Mouse (Mus musculus): ENCODE measurements around the gene Pde4b.
"Not testable (repeated sequence)": the region's sequence is repeated elsewhere in the genome, so short reads cannot be mapped to it uniquely, and the experiment has no call there.

The Pde4b gene

GRCm38 (mm10) chr4:102087091-102087565 lies at the start of gene Pde4b:
Pde4b (plus strand) TSS chr4:102087543.
- no peak for DNase-seq (ENCODE audit: low spot score in 2 of 2)

DNA sequence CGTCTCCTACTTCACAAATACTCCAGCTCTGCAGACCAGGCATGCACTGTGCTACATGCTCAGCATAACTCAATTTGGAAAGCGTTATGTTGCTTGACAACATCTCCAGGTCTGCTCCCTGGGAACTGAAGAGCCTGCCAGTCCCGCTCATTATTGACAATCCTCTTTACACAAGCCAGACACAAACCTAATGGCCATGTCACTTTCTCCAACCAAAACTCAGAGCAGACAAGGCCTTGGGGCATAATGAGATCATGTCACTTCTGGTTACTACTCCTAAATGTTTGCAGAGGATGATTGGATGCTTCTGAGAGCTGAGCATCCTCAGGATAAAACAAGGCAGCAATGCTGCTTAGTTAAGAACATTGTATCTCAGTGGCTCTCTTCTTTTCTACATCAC lies 47.2 kb upstream of the Pde4b start:
- no peak for DNase-seq (ENCODE audit: low spot score in 2 of 2)

DNA sequence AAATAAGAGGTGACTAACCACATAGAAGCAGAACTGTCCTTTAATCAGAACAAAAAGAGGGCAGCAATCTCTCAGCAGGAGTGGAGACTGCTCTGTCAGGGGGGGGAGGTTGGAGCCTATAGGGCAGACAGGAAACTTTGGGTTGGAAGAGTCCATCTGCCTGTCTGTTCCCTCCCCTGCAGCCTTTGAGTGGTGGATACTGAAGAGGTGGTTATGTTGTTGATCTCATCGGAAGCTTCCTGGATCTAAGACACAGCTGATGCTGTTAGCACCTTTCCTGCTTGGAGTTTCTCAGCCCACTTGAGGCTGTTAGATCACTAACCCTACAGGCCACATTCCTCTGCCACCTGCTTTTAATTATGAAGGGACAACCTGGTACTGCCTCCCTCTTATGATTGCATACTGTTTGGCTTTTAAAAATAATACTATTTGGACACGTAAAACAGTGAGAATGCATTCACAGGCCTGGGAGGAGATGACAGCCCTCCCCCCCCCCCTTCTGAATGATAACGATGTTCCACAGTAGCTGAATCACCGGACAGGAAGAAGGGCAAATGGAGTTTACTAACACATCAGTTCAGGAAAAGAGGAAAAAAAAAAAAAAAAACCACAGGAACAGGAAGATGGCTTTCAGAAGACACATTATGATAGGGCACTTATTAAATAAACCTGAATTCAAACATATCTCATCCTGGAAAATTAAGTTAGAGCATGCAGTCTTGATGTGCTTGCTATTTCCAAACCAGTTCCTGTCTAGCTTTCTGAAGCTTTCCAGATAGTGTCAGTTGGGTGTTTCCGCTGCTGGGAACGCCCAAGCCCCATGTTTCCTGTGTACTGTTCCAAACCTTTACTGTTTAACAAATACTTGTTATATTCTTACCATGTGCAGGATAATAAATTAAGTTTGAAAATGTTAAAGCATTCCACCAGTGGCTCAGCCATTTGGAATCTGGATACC lies 41.9 kb upstream of the Pde4b start:
- DNase-seq (ENCODE audit: low spot score in 2 of 2) = no peak

DNA sequence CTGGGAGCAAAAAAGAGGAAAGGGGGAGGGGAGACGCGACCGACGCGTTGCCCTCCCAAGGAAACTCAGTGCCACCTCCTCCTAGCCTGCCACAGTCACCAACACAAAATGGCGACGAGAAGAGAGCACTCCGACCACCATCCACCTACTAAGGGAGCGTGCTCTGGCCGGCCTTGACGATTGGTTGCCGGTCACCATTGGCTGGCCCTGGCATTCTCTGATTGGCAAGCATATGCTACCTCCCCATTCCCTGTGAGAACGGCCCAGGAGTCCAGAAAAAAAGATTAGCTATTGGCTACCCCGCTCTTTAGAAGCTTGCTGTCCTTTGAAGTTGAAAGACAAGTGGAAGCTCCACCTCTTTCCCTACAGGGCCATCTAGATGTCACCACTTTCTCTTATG lies 38.0 kb upstream of the Pde4b start:
- DNase-seq (ENCODE audit: low spot score in 2 of 2) = not testable (repeated sequence)

DNA sequence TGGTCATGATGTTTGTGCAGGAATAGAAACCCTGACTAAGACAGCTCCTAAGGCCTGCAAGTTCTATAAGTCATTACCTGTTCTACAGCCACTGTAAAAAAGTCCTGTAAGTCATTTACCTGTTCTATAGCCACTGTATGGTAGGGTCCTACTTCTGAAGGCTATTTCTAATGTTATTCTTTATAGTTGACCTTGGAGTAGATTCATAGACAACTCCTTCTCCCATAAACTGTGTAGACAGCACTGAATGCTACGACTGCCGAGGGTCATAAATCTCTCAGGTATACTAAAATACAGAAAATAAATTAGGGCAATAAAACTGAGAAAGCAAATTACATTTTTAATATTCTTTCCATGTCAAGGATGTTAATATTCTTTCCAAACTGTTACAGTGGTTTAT lies 26.0 kb upstream of the Pde4b start:
- no peak for DNase-seq (ENCODE audit: low spot score in 2 of 2)

- no peak for DNase-seq (ENCODE audit: low spot score in 2 of 2)
Measured at GRCm38 (mm10) chr4:102069314-102069713, 18.0 kb upstream of the Pde4b start.

DNA sequence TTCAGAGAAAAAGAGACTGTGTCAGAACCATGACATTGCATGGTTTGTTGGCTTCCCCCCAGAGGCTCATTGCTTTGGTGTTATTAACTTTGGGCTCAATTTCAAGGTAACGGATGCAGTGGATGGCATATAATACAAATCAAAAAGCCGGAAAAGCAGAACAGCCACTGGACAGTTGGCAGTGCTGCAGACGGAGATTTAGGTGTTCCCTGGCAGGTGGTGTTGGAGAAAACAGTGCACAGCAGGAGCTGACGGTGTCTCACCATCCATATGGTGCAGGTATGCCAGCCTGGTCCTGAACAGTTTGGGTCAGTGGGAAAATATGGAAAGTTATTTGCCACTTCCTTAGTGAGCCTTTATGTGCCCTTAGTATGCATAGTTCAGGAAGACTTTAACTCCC lies 1.0 kb upstream of the Pde4b start:
- DNase-seq (ENCODE audit: low spot score in 2 of 2) = no peak

GRCm38 (mm10) chr4:102087566-102088234 lies 357 bp downstream of the Pde4b start:
- DNase-seq (ENCODE audit: low spot score in 2 of 2) = no peak

GRCm38 (mm10) chr4:102088235-102088867 lies 1.0 kb downstream of the Pde4b start:
- DNase-seq (ENCODE audit: low spot score in 2 of 2) = no peak

- DNase-seq (ENCODE audit: low spot score in 2 of 2) = no peak
Measured at GRCm38 (mm10) chr4:102095851-102096250, 8.5 kb downstream of the Pde4b start.

- no peak for DNase-seq (ENCODE audit: low spot score in 2 of 2)
Measured at GRCm38 (mm10) chr4:102102241-102102640, 14.9 kb downstream of the Pde4b start.

DNA sequence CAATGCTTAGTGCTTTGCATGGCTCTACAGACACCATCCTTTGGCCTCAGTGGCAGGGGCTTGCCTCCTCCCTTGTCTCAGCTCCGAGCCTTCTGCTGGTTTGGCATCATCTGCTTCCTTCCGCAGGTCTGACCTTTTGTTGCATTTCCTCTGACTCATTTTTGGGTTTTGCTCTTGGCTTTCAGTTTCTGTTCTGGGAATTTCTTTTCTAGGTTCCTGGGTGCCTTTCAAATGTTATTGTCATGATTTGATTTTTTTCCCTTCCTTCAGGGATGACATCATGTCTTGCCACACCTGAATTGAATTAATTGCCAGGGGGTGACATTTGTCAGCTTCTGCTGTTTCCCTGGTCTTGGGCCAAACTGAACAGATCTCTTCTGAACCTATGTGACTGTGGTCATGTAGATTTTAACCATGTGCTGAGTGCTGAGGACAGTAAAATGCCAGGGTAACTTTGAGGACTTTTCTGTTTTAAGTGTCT lies 17.2 kb downstream of the Pde4b start:
- no peak for DNase-seq (ENCODE audit: low spot score in 2 of 2)

DNA sequence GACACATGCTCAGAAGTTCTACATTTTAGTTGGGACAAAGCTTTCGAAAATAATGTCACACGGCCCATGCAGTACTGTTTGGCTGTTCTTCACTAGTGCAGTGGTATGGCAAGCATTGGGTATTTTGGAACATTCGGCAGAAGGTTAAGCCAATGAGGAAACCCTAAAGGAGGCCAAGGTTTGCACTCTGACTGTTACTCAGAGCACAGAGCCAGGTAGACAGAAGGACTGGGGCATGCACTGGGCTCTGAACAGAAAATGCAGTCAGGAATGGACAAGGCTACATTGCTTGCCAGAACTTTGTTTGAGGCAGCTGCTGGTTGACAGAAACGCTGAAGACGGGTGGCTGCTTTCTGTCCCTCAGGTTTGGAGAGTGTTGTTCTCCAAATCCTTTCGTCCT lies 19.4 kb downstream of the Pde4b start:
- no peak for DNase-seq (ENCODE audit: low spot score in 2 of 2)

DNA sequence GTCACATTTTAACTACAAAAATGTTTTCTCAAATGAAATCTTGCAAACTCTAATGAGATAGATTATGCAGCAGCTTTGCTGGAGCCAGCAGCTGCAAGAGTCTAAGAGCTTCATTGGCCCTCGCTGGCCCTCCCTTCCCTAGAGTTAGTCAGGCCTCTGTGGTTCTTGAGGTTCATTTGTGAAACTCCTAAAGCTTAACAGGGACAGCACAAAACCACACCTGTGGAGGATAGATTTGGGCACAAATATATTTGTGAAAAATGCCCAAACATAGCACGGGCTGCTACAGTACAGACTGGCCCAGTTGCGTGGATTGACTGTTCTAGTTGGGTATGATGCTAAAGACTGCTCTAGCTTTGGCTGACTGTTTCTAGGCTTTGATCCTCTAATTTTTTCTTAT lies 32.1 kb downstream of the Pde4b start:
- no peak for DNase-seq (ENCODE audit: low spot score in 2 of 2)

DNA sequence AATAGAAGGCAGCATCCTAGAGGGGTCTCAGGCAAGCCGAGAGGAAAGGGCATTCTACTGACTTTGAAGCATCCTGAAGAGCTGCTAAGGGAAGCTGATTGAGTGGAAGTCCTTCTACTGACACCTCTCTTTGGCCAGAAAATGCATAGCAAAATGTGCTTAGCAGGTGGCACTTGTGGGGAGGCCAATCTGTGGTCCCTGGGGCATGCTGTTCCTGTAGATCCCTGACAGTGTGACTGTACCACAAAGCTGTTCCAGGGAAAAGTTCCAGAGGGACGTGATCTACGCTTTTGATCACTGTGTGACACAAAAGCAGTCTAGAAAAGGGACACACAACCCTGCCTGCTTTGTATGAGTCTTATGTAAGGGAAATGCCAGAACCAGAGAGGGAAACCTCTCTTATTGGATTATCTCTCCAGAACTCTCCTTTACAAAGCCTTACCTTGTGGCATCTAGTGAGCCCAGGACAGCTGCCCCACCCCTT lies 49.1 kb downstream of the Pde4b start:
- DNase-seq (ENCODE audit: low spot score in 2 of 2) = no peak

DNA sequence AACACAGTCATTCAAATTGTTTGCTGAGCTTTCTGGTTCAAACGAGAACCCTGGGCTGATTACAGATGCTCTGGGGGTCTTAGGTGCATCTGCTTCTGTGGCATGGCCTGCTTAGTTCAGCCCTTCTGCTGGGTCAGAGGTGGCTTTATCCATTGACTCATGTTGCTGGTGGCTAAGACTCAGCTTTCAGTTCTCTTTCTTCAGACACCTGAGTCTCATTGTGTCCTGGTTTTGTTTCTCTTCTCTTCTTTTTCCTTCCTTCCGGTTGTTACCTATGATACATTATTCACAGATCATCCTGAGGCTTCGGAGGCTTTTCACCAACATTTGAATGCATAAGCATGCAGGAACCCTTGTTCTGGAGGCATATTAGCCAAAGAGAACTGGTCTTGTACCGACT lies 51.0 kb downstream of the Pde4b start:
- DNase-seq (ENCODE audit: low spot score in 2 of 2) = no peak

- DNase-seq (ENCODE audit: low spot score in 2 of 2) = no peak
Measured at GRCm38 (mm10) chr4:102141241-102141640, 53.9 kb downstream of the Pde4b start.

DNA sequence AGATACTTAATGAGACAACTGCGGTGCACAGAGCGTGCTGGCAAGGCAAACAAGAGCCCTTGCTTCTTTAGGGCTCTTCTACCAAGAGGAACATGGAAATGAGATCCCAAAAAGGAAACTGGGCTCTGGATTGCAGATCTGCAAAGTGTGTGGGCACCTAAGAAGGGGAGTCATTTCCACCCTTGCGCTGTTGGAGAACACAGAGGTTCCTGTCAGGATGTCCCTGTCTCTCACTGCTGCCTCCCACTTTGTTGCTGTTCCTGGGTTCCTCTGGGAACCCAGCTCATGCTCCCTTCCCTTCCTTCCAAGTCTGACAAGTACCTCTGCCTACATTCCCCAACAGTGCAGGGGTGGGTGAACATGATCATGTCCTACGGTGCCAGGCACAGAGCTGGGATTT lies 61.4 kb downstream of the Pde4b start:
- no peak for DNase-seq (ENCODE audit: low spot score in 2 of 2)

DNA sequence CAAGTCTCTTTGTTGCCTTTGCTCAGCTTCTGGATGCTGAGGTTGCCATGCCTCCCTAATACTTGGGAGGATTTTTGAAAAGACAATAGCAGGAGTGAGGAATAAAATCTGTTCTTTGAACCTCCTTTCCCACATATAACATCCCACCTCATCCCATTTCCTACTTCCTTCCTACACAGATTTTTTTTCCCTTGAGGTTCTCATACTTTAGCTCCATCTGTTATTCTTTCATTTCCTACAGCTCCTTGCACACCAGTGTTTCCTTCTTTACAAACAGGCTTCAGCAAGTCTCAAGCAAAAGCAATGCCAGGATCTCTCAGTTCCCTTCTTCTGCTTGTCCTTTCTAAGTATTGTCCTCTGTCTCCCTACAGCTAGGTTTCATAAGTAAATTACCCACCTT lies 71.8 kb downstream of the Pde4b start:
- DNase-seq (ENCODE audit: low spot score in 2 of 2) = no peak

GRCm38 (mm10) chr4:102171636-102172035 lies 84.3 kb downstream of the Pde4b start:
- DNase-seq (ENCODE audit: low spot score in 2 of 2) = no peak

GRCm38 (mm10) chr4:102172711-102173213 lies 85.4 kb downstream of the Pde4b start:
- no peak for DNase-seq (ENCODE audit: low spot score in 2 of 2)

DNA sequence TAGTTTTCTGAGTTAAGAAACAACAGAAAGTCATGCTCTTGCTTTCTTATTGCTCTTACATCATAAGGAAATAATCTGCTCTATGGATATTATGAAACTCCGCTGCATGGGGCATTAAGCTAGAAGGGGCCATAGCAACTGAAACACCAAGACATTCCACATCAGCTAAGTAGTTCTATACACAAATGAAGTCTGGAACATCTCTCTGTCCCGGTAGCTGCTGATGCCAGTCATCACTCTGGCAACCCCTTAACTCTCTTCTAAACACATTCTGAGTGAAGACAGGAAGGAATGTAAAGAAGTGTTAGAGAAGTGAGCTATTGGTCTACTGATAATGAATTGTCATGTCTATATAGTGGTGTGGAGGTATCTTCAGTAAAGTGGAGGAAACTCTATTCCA lies 88.6 kb downstream of the Pde4b start:
- no peak for DNase-seq (ENCODE audit: low spot score in 2 of 2)

All from spleen, postnatal 14 days (tissue).